Mouse (Mus musculus): ENCODE measurements at regions not wholly inside any gene's neighbourhood (a gene's known extent, or its start where the extent isn't known, plus 50 kb on each side); places are given as distances from the start of the nearest gene placed in this dataset.

GRCm38 (mm10) chr8:103234374-103234773 is 448.9 kb upstream of the Cdh11 start:
- TF ChIP-seq CTCF (IDR thresholded peaks at IDR 0.05; ENCODE audit: control insufficient read depth, insufficient read depth, insufficient read length) (no peak), USF1 (IDR thresholded peaks at IDR 0.05; ENCODE audit: low read depth) (no peak), CEBPB (IDR thresholded peaks at IDR 0.05; ENCODE audit: low read depth) (no peak), MAX (IDR thresholded peaks at IDR 0.05) (no peak)

Measured in C2C12 (cell line).